Mouse (Mus musculus) kidney, adult 2 months (tissue): ENCODE measurements at regions not wholly inside any gene's neighbourhood (a gene's known extent, or its start where the extent isn't known, plus 50 kb on each side); places are given as distances from the start of the nearest gene placed in this dataset.

ENCODE experiments used
- DNase-seq: peaks from one replicate; pipeline ENCODE4 v3.0.0; 2021
- H3K27ac ChIP-seq: fragments of 200-500 bp; 2 replicates; pipeline ENCODE4 v1.5.1; 2012; ENCODE audit warnings: low read depth, low read length, control low read depth, inconsistent platforms; ENCODE audit not compliant: insufficient read depth
- H3K27me3 ChIP-seq: fragments of 200-500 bp; replicated peaks from 2 replicates; pipeline ENCODE4 v1.6.1; 2012; ENCODE audit warnings: mild to moderate bottlenecking, moderate library complexity, low read length, inconsistent platforms; ENCODE audit not compliant: control insufficient read depth, insufficient read depth
- H3K36me3 ChIP-seq: fragments of 200-500 bp; 2 replicates; pipeline ENCODE4 v1.6.1; 2012; ENCODE audit warnings: mild to moderate bottlenecking, moderate library complexity, low read length, inconsistent platforms; ENCODE audit not compliant: control insufficient read depth, insufficient read depth
- H3K4me1 ChIP-seq: fragments of 200-500 bp; 2 replicates; pipeline ENCODE4 v1.6.1; 2011; ENCODE audit warnings: low read length; ENCODE audit not compliant: control insufficient read depth, insufficient read depth
- H3K4me3 ChIP-seq: fragments of 200-500 bp; 2 replicates; pipeline ENCODE4 v1.5.1; 2011; ENCODE audit warnings: mild to moderate bottlenecking, low read depth, low read length, control low read depth; ENCODE audit not compliant: insufficient read depth
- CTCF ChIP-seq: fragments of 200-500 bp; conservative IDR thresholded peaks from 2 replicates; pipeline ENCODE4 v1.5.1; 2011; ENCODE audit warnings: low read depth, mild to moderate bottlenecking, control low read depth, low read length, moderate library complexity, mixed read lengths; ENCODE audit not compliant: insufficient read depth, insufficient read length
- POLR2A ChIP-seq: fragments of 200-500 bp; IDR thresholded peaks from one replicate; pipeline ENCODE4 v1.6.1; 2011; ENCODE audit warnings: low read depth, low read length, control low read depth
- WGBS: fragments of 180-500 bp; shearing (Covaris S2); methylation state at CpG from one replicate; pipeline ENCODE4 v1.1.7; 2018; 5-methylcytosine and 5-hydroxymethylcytosine counted together

DNA sequence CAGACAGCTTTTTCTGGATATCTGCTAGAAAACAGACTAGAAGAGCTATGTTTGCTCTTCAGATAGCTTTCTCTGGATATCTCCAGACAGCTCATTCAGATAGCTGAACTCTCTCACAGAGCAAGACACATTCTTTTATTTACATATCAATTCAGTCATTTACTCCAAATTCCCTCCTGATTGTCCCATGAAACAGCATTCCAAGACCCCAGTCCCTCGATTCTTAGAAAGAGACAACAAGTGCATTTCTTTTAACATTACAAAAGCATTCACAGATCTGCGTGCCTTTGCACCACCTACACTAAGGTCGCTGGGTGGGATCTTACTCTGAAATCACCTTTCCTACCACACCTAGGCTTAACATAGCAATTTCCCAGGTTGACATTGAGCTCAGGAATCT is 1039.5 kb upstream of the Ddx18 start:
- no peak for DNase-seq
- 63% methylated on average over 3 of the region's 3 CpGs for WGBS
- H3K4me1 ChIP-seq, result no peaks in the 10 kb centered on the region
- no peaks in the 10 kb centered on the region for H3K27me3 ChIP-seq
- no peak overlapping the region for H3K27ac ChIP-seq
- H3K4me3 ChIP-seq, result no peak overlapping the region
- H3K36me3 ChIP-seq, result no peaks in the 10 kb centered on the region
- no peak for TF ChIP-seq POLR2A
- no peak for TF ChIP-seq CTCF

DNA sequence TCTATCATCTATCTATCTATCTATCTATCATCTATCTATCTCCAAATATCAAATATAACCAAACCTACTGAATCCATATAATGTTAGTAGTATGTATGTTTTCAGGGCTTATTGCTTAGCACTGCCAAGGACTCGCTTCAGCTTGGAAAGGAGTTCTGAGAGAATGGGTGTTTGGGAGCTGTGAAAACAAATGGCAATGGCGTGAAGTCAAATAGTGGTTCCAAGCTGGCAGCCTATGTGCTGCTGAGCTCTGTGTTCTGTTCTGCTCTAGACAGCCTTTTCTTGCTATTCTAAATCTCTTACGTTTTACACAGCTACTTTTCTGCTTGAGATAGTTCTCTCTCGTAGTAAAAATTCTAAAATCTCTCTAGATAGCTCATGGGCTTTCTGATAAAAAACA is 1008.2 kb upstream of the Ddx18 start:
- TF ChIP-seq POLR2A, result no peak
- no peak for TF ChIP-seq CTCF
- Histone ChIP-seq H3K36me3 (no peaks in the 10 kb centered on the region), H3K4me3 (no peak overlapping the region), H3K4me1 (no peaks in the 10 kb centered on the region), H3K27me3 (no peaks in the 10 kb centered on the region), H3K27ac (no peak overlapping the region)
- no peak for DNase-seq
- WGBS, result 60% methylated on average over 4 of the region's 4 CpGs

DNA sequence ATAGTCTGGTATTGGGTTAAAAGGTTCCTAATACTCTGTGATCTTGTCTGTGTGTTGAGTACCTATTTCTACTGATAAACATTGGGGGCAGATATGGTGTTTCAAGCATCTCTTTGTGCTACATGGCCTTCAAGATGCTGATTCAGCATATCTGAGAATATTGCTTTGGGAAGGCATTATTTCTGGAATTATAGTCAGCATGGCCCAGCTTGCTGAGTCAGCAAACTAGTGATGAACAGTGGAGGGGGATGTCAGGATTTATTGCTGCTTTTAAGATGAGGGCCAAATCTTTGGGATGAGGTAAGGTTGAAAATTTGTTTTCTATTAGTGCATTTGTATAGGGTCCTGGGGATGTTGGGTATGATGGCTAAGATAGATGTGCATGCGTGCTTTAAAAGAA is 983.8 kb upstream of the Ddx18 start:
- TF ChIP-seq POLR2A (no peak), CTCF (no peak)
- H3K36me3 ChIP-seq, result no peaks in the 10 kb centered on the region

DNA sequence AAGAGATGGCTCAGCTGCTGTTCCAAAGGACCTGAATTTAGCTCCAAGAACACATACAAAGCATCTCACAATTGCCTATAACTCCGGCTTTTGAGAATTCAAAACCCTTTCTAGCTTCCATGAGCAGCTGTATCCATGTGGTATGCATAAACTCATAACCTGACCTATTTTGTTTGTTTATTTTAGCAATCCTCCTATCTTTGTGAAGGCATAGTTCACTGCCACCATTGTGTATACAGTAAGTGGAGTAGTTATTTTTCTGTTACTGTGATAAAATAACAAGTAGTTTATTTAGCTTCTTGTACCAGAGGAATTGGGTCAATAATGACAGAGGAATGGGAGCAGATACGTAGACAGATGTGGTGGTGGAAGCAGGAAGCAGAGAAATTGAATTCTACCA is 941.8 kb upstream of the Ddx18 start:
- WGBS, result 61% methylated on average over 2 of the region's 2 CpGs
- no peaks in the 10 kb centered on the region for H3K4me1 ChIP-seq
- no peak for DNase-seq
- no peaks in the 10 kb centered on the region for H3K27me3 ChIP-seq
- TF ChIP-seq POLR2A (no peak), CTCF (no peak)
- no peaks in the 10 kb centered on the region for H3K36me3 ChIP-seq
- H3K27ac ChIP-seq, result no peak overlapping the region
- H3K4me3 ChIP-seq, result no peak overlapping the region

More for the DNA sequence above, 983.8 kb upstream of the Ddx18 start:
- Histone ChIP-seq H3K27ac (no peak overlapping the region), H3K27me3 (no peaks in the 10 kb centered on the region), H3K4me3 (no peak overlapping the region), H3K4me1 (no peaks in the 10 kb centered on the region)
- no peak for DNase-seq
- WGBS, result 96% methylated on average over 1 of the region's 1 CpGs

DNA sequence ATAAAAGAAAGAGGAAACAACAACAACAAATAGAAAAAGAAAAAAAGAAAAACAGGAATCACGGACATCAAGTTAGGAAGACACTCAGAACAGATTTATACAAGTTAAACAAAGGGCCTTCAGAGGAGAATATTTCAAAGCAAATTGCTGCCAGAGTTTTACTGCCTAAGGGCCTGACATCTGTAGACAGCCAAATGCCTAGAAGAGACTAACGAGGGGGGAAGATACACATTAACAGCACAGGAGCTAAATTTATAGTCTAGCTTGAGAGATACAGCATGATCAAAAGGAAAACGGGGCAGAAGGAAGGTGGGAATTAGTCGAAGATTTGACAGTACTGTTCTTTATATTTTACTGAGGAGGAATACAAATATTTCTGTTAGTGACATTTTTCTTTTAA is 933.9 kb upstream of the Ddx18 start:
- H3K36me3 ChIP-seq, result no peaks in the 10 kb centered on the region
- no peak overlapping the region for H3K4me3 ChIP-seq
- H3K4me1 ChIP-seq, result no peaks in the 10 kb centered on the region
- no peak for TF ChIP-seq CTCF
- TF ChIP-seq POLR2A, result no peak
- no peak overlapping the region for H3K27ac ChIP-seq
- 0 out of 2 replicates have a peak, but pooled peaks cover 1% of the 10 kb centered on the region for H3K27me3 ChIP-seq
- DNase-seq, result no peak
- WGBS, result 9% methylated on average over 4 of the region's 4 CpGs

DNA sequence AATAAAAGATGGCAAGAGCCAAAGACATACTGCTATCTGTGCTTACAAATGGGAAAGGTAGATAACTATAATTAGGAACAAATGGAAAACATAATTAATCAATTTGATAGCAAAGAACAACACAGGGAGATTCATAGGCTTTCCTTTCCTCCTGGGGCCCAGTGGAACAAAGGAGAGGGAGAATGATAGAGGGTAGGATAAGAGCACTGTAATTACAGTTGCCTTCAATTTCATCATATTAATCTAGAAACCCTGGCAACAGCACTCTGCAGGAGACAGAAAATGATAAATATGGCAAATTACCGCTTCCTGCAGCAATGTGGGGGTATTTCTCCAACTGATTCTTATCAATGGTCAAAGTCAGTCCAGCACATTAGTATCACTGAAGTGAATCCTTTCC is 910.2 kb upstream of the Ddx18 start:
- Histone ChIP-seq H3K36me3 (no peaks in the 10 kb centered on the region), H3K4me1 (no peaks in the 10 kb centered on the region), H3K27me3 (no peaks in the 10 kb centered on the region), H3K27ac (no peak overlapping the region), H3K4me3 (no peak overlapping the region)
- 70% methylated on average over 1 of the region's 1 CpGs for WGBS
- no peak for DNase-seq
- TF ChIP-seq CTCF (no peak), POLR2A (no peak)

DNA sequence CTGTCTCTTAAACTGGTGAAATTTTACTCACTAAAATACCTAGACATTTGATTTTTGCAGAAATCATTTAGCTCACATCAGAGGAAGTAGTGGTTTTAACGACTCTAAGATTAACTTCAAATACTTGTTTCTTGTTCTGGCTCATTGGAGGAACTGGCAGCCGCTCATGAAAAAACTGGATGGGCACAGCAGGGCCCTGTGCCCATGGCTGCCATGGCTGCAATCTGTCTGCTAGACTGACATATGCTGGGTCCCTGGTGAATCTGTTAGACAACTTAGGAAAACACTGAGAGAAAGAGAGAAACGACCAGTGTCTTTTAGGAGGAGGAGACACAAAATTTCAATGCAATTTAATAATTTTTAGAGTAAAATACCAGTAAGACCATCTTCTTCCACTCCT is 896.1 kb upstream of the Ddx18 start:
- Histone ChIP-seq H3K4me3 (no peak overlapping the region), H3K4me1 (no peaks in the 10 kb centered on the region), H3K27me3 (no peaks in the 10 kb centered on the region), H3K27ac (no peak overlapping the region), H3K36me3 (no peaks in the 10 kb centered on the region)
- 65% methylated on average over 3 of the region's 3 CpGs for WGBS
- TF ChIP-seq POLR2A (no peak), CTCF (no peak)
- no peak for DNase-seq

DNA sequence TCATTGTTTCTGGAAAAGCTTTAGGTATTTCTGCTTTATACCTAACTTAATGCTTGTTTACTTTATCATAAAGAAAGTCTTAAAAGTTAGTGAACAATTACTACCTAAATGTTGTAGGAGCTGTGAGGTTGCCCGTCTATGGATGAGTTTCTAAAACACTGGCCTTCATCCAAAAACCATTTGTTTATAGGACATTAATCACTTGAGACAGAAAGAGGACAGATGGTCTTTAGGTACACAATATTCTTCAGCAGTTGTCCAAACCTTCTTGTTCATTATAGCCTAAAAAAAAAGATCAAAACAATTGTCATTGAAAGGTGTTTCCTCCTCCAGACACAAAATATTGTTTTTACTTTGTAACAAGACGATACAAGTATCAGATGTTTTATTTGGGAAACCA is 891.3 kb upstream of the Ddx18 start:
- H3K4me3 ChIP-seq, result no peak overlapping the region
- H3K27me3 ChIP-seq, result no peaks in the 10 kb centered on the region
- H3K27ac ChIP-seq, result no peak overlapping the region
- H3K4me1 ChIP-seq, result no peaks in the 10 kb centered on the region
- no peaks in the 10 kb centered on the region for H3K36me3 ChIP-seq
- WGBS, result 45% methylated on average over 2 of the region's 2 CpGs
- DNase-seq, result no peak
- TF ChIP-seq POLR2A, result no peak
- TF ChIP-seq CTCF, result no peak
